Mouse (Mus musculus): Measurements from ENCODE around the gene Zfp78.

The Zfp78 gene

GRCm38 (mm10) chr7:6388971-6389370, 25.9 kb downstream of the Zfp78 start:
- WGBS, result 87% methylated on average over 5 of the region's 5 CpGs

GRCm38 (mm10) chr7:6389449-6389848, 26.4 kb downstream of the Zfp78 start:
- 76% methylated on average over 5 of the region's 5 CpGs for whole genome bisulfite sequencing

GRCm38 (mm10) chr7:6397996-6398975, 35.2 kb downstream of the Zfp78 start, which contains the start of gene Smim17:
Smim17 (plus strand) TSS chr7:6398715.
- WGBS, result 20% methylated on average over 25 of the region's 25 CpGs

- 18% methylated on average over 17 of the region's 17 CpGs for WGBS
Observed at GRCm38 (mm10) chr7:6410043-6410442, 47.0 kb downstream of the Zfp78 start, which contains the start of gene Gm20715. Gm20715 (plus strand) TSS chr7:6410277.

- 7% methylated on average over 22 of the region's 22 CpGs for WGBS
Observed at GRCm38 (mm10) chr7:6414626-6415441, 51.8 kb downstream of the Zfp78 start.

- WGBS, result 10% methylated on average over 8 of the region's 8 CpGs
Observed at GRCm38 (mm10) chr7:6415442-6415787, 52.3 kb downstream of the Zfp78 start.

GRCm38 (mm10) chr7:6419894-6420293, 56.8 kb downstream of the Zfp78 start:
- WGBS, result 46% methylated on average over 6 of the region's 6 CpGs

GRCm38 (mm10) chr7:6429381-6429780, 66.3 kb downstream of the Zfp78 start:
- WGBS, result 92% methylated on average over 3 of the region's 3 CpGs

GRCm38 (mm10) chr7:6430342-6430741, 67.3 kb downstream of the Zfp78 start:
- 39% methylated on average over 2 of the region's 2 CpGs for WGBS

Measured in cerebral cortex, adult 2 months (tissue).